In the genomic region with DNA sequence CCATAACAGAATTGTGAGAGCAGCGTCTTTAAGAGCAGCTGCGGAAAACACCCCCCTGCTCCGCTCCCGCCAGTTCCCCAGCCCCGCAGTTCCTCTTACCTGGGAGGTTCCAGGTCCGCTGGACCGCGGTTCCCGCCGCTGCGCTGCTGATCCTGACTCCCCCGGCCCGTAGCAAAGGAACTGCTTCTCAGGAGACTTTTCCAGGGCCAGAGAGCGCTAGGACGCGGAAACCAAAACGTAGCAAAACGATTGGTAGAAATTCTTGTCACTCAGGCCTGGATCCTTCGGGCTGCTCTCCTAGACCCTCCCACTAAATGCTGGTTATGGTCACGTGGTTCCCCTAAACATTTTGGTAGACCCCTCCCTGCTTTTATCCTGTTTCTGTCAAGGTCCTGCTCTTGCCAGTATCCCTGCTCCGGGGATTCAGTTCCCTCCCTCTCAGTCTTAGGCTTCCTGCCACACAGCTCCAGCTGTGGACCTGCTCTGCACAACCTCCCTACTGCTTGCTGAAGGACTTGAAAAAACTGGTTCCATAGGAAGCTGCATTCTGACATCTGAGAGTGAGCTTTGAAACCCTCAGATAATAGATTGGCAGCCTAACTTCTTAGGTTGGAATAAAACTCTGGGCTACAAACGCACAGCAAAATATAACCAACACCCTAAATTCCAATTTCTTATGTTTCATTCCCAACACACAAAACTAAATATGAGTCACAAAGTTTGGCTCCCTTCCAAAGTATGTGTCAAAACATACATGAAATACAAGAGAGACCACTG, we compare ENCODE assay signal across 8 mouse cellular contexts. TPM values are rescaled to one million over a fixed set of nuclear protein-coding genes. Genes with fewer than 3 reads are reported as not detected.
DNase-seq lines count a peak whose midpoint lies in the region; ATAC-seq and TF ChIP-seq lines count a peak whose summit lies in the region.

A gene (minus strand): TSS at position 228 of the 777 bp plus-strand sequence.

- TF ChIP-seq POLR2A in cerebellum, adult 2 months (IDR thresholded peaks at IDR 0.05; ENCODE audit: borderline replicate concordance, insufficient read depth, low read length), result no peak

- peak within 1 kb of the TSS; percentile 79 for H3K9ac ChIP-seq in intestine, embryonic 16.5 days (ENCODE audit: low read depth, low read length)
- peak within 1 kb of the TSS; percentile 81 for H3K9ac ChIP-seq in midbrain, embryonic 11.5 days (ENCODE audit: low read length)

- no peak within 1 kb of the TSS for H3K27ac ChIP-seq in cerebellum, adult 2 months (ENCODE audit: insufficient read depth, low read length)
- peak within 1 kb of the TSS; percentile 85 for H3K27ac ChIP-seq in intestine, embryonic 16.5 days (ENCODE audit: low read length)
- H3K27ac ChIP-seq in limb, embryonic 10.5 days, result peak within 1 kb of the TSS; percentile 86
- no peak within 1 kb of the TSS for H3K27ac ChIP-seq in midbrain, embryonic 11.5 days (ENCODE audit: low read depth, low read length)

- H3K4me2 ChIP-seq in intestine, embryonic 16.5 days (ENCODE audit: low read depth, low read length), result peak within 1 kb of the TSS; percentile 55
- H3K4me2 ChIP-seq in midbrain, embryonic 11.5 days, result peak within 1 kb of the TSS; percentile 51

- H3K27me3 ChIP-seq in cerebellum, adult 2 months (ENCODE audit: control insufficient read depth, insufficient read depth, low read length), result no peaks in the 10 kb centered on the region
- H3K27me3 ChIP-seq in intestine, embryonic 16.5 days (replicated peaks; ENCODE audit: control insufficient read depth, insufficient read depth, low read length), result no peaks in the 10 kb centered on the region
- H3K27me3 ChIP-seq in limb, embryonic 10.5 days (ENCODE audit: low read depth, poor library complexity, severe bottlenecking), result no peaks in the 10 kb centered on the region
- H3K27me3 ChIP-seq in midbrain, embryonic 11.5 days (ENCODE audit: control insufficient read depth, insufficient read depth, low read length), result no peaks in the 10 kb centered on the region

- ATAC-seq in cerebellum, adult (ENCODE audit: insufficient number of reproducible peaks, low FRiP score, low TSS enrichment), result no peak
- peak; percentile 99 for ATAC-seq in intestine, embryonic 16.5 days
- ATAC-seq in midbrain, embryonic 11.5 days (ENCODE audit: low FRiP score), result peak; percentile 100

- no peaks in the 10 kb centered on the region for H3K9me3 ChIP-seq in intestine, embryonic 16.5 days (ENCODE audit: control insufficient read depth, low read length)
- no peaks in the 10 kb centered on the region for H3K9me3 ChIP-seq in limb, embryonic 10.5 days (replicated peaks)
- H3K9me3 ChIP-seq in midbrain, embryonic 11.5 days (ENCODE audit: control insufficient read depth, low read length), result no peaks in the 10 kb centered on the region

- 4% methylated on average over 22 of the region's 22 CpGs for WGBS in cerebellum, adult 2 months
- 2% methylated on average over 22 of the region's 22 CpGs for WGBS in intestine, embryonic 16.5 days
- WGBS in limb, embryonic 10.5 days, result 4% methylated on average over 22 of the region's 22 CpGs
- 4% methylated on average over 22 of the region's 22 CpGs for WGBS in midbrain, embryonic 11.5 days

- no peak within 1 kb of the TSS for H3K4me3 ChIP-seq in cerebellum, adult 2 months (replicated peaks; ENCODE audit: insufficient read depth, low read depth, low read length)
- H3K4me3 ChIP-seq in intestine, embryonic 16.5 days (ENCODE audit: low read length), result peak within 1 kb of the TSS; percentile 76
- peak within 1 kb of the TSS; percentile 72 for H3K4me3 ChIP-seq in limb, embryonic 10.5 days
- peak within 1 kb of the TSS; percentile 57 for H3K4me3 ChIP-seq in midbrain, embryonic 11.5 days (ENCODE audit: low read depth, low read length)

- no peak for TF ChIP-seq CTCF in cerebellum, adult 2 months (IDR thresholded peaks at IDR 0.05; ENCODE audit: borderline replicate concordance, insufficient read depth, low read depth, low read length)

- no peaks in the 10 kb centered on the region for H3K4me1 ChIP-seq in cerebellum, adult 2 months (ENCODE audit: control insufficient read depth, insufficient read depth, low read length)
- peaks cover 2% of the 10 kb centered on the region; the same call in 1 of the 2 replicates for H3K4me1 ChIP-seq in intestine, embryonic 16.5 days (ENCODE audit: control insufficient read depth, insufficient read depth, low read length)
- H3K4me1 ChIP-seq in limb, embryonic 10.5 days, result no peaks in the 10 kb centered on the region
- peaks cover 3% of the 10 kb centered on the region; the same call in 1 of the 2 replicates for H3K4me1 ChIP-seq in midbrain, embryonic 11.5 days (ENCODE audit: control insufficient read depth, insufficient read depth, low read length)

- peak; percentile 10 to 15 for DNase-seq in cerebellum, adult 2 months
- DNase-seq in embryo, embryonic 9.5 days (ENCODE audit: extremely low spot score), result peak; percentile 87
- DNase-seq in gonadal fat pad, adult 2 months (ENCODE audit: low read depth), result peak; percentile 26
- DNase-seq in limb, embryonic 10.5 days (ENCODE audit: low spot score), result peak; percentile 76
- DNase-seq in midbrain, embryonic 11.5 days (ENCODE audit: low spot score, missing footprints), result peak; percentile 99
- DNase-seq in spleen, postnatal 36 days (ENCODE audit: low spot score in 2 of 2), result peak; percentile 3 to 18

- H3K36me3 ChIP-seq in intestine, embryonic 16.5 days (ENCODE audit: control insufficient read depth, insufficient read depth, low read length), result no peaks in the 10 kb centered on the region
- H3K36me3 ChIP-seq in limb, embryonic 10.5 days, result no peaks in the 10 kb centered on the region
- no peaks in the 10 kb centered on the region for H3K36me3 ChIP-seq in midbrain, embryonic 11.5 days (ENCODE audit: control insufficient read depth, insufficient read depth, low read length)

RNA-seq across cellular contexts. Expression of the gene that starts here (rescaled TPM):
- 0.39 and 0.43 TPM in 2 replicates for polyA plus RNA-seq in cerebellum, adult 2 months (2012; rRNA removed)
- 0.14 and 0.26 TPM in 2 replicates for polyA plus RNA-seq in gonadal fat pad, adult 2 months (2012; rRNA removed)
- polyA plus RNA-seq in intestine, embryonic 16.5 days (2015; fragmentation: Nextera tagmentation; extraction: Ambion mirVana), result 5.0 and 5.8 TPM in 2 replicates
- polyA plus RNA-seq in limb, embryonic 10.5 days (2016; fragmentation: Nextera tagmentation; extraction: Ambion mirVana), result 5.9 and 7.1 TPM in 2 replicates
- polyA plus RNA-seq in midbrain, embryonic 11.5 days (2014; fragmentation: Nextera tagmentation; extraction: Ambion mirVana), result 9.1 and 9.6 TPM in 2 replicates

Comparison
In these comparisons a context has a peak if more than half of its experiments do, and no peak if none do; other contexts are left out.
1. Peak in DNase-seq in cerebellum, adult 2 months; RNA of the gene not detected or under 1 TPM.
2. Peak in DNase-seq in gonadal fat pad, adult 2 months; RNA of the gene not detected or under 1 TPM.
3. DNase-seq: peak in every context shown above with its lines; median percentile 99 in midbrain, embryonic 11.5 days; 87 in embryo, embryonic 9.5 days; 76 in limb, embryonic 10.5 days; 26 in gonadal fat pad, adult 2 months; 12 in cerebellum, adult 2 months; 10 in spleen, postnatal 36 days.
4. H3K27ac ChIP-seq: peak in intestine, embryonic 16.5 days (single experiment) and limb, embryonic 10.5 days (single experiment); none in cerebellum, adult 2 months (single experiment) and midbrain, embryonic 11.5 days (single experiment).